Mouse (Mus musculus): ENCODE data around the gene Hes6. TPM values are rescaled to one million over a fixed set of nuclear protein-coding genes. Genes with fewer than 3 reads are reported as not detected.

The Hes6 gene
- 300 and 322 TPM in 2 replicates for polyA plus RNA-seq (2014; fragmentation: Nextera tagmentation; extraction: Ambion mirVana)

DNA sequence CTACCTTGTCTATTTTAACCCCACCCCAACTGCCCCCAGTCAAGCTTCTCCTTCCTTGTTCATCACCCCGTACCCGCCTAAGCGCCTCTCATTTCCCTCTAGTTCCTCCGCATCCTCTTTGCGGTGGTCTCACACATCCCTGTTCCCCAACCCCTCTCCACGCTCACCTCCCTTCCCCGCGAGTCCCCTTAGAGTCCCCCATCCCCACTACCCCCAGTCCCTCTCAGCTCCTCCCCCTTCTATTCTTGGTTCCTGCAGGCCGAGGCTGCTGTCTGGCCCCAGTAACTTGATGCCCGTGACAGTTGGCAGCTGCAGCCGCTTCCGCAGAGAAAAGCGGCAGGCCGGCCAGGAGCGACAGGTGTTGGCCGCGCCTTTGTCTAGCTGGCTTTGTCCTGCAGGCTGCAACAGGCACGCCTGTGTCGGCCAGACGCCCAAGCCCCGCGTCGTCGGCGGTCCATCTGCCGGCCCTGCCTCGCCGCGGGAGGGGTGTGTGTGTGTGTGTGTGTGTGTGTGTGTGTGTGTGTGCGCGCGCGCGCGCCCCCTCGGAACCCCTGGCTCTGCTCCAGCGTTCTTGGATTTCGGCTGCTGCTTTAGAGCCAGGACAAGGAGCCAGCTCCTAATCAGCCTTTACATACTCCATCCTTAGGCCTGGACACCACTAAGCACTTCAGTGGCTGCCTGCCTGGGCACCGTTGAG lies at the start of gene Hes6:
Hes6 (minus strand) TSS at position 141 of the 697 bp plus-strand sequence.
- Histone ChIP-seq H3K27me3 (ENCODE audit: control insufficient read depth, insufficient read depth, low read length) (no peaks in the 10 kb centered on the region), H3K9me3 (ENCODE audit: control insufficient read depth, low read length) (no peaks in the 10 kb centered on the region), H3K4me3 (ENCODE audit: low read depth, low read length) (peak within 1 kb of the TSS; percentile 72), H3K9ac (ENCODE audit: low read length) (peak within 1 kb of the TSS; percentile 94), H3K36me3 (ENCODE audit: control insufficient read depth, insufficient read depth, low read length) (no peaks in the 10 kb centered on the region), H3K27ac (ENCODE audit: low read depth, low read length) (peak within 1 kb of the TSS; percentile 97), H3K4me1 (ENCODE audit: control insufficient read depth, insufficient read depth, low read length) (peaks cover 41% of the 10 kb centered on the region), H3K4me2 (peak within 1 kb of the TSS; percentile 91)
- ATAC-seq (ENCODE audit: low FRiP score) = peak; percentile 74
- WGBS = under 1% methylated on average over 39 of the region's 39 CpGs
- DNase-seq (ENCODE audit: low spot score, missing footprints) = peak; percentile 98

DNA sequence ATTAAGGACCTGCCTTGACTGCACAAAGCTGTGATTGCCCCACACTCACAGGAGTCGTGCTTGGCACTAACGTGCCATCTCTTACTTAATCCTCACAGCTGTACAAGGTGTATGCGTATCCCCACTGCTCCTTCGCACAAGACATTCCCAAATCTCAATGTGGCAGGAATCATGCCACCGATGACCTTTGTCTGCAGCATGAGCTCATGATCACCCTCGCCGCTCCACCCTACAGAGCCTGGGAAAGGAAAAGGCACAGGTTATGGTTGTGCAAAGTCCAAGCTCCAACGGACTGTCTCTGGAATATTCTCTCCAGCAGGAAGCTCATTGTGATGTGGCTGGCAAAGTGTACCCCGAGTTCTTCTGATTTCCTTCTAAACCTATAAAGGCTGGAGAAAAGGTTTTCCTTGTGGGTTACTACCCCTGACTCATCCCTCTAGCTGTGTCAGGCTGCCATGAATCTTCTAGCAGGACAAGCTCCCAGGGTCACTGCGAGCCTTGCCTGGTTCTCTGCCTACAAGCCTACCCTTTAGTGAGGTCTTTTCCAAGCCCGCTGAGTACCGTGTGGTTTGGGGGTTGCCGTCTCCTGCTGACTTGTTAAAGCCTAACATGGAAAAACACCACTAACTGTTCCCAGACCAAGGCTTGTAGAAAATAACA lies 49.6 kb upstream of the Hes6 start:
- 85% methylated on average over 13 of the region's 13 CpGs for WGBS
- Histone ChIP-seq H3K9ac (ENCODE audit: low read length) (no peak overlapping the region), H3K27ac (ENCODE audit: low read depth, low read length) (no peak overlapping the region), H3K4me2 (no peak overlapping the region), H3K27me3 (ENCODE audit: control insufficient read depth, insufficient read depth, low read length) (peaks cover 4% of the 10 kb centered on the region; the same call in 1 of the 2 replicates), H3K4me3 (ENCODE audit: low read depth, low read length) (no peak overlapping the region), H3K36me3 (ENCODE audit: control insufficient read depth, insufficient read depth, low read length) (no peaks in the 10 kb centered on the region), H3K4me1 (ENCODE audit: control insufficient read depth, insufficient read depth, low read length) (peaks cover 4% of the 10 kb centered on the region), H3K9me3 (ENCODE audit: control insufficient read depth, low read length) (no peaks in the 10 kb centered on the region)
- no peak for DNase-seq (ENCODE audit: low spot score, missing footprints)
- no peak for ATAC-seq (ENCODE audit: low FRiP score)

DNA sequence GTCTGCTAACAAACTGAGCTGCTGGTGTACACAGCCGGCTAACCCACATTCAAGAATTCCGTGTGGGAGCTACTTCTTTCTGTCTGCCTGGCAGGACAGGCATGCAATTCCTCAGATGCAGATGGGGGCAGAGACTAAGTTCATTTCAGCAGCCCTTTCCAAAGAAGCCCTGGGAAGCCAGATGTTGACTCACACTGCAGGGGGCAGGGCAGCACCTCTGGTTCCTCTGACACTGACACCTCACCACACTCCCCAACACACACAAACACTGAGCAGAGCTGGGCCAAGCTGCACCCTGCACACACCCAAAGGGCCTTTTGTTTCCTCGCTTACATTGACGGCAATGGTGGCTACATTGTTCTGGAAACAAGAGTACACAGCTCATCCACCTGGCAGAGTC lies 46.7 kb upstream of the Hes6 start:
- Histone ChIP-seq H3K9me3 (ENCODE audit: control insufficient read depth, low read length) (no peaks in the 10 kb centered on the region), H3K4me1 (ENCODE audit: control insufficient read depth, insufficient read depth, low read length) (peaks cover 23% of the 10 kb centered on the region), H3K27me3 (ENCODE audit: control insufficient read depth, insufficient read depth, low read length) (peaks cover 6% of the 10 kb centered on the region), H3K36me3 (ENCODE audit: control insufficient read depth, insufficient read depth, low read length) (no peaks in the 10 kb centered on the region), H3K4me3 (ENCODE audit: low read depth, low read length) (no peak overlapping the region), H3K4me2 (no peak overlapping the region), H3K9ac (ENCODE audit: low read length) (no peak overlapping the region), H3K27ac (ENCODE audit: low read depth, low read length) (no peak overlapping the region)
- ATAC-seq (ENCODE audit: low FRiP score) (no peak), DNase-seq (ENCODE audit: low spot score, missing footprints) (no peak)
- 42% methylated on average over 4 of the region's 4 CpGs for WGBS

DNA sequence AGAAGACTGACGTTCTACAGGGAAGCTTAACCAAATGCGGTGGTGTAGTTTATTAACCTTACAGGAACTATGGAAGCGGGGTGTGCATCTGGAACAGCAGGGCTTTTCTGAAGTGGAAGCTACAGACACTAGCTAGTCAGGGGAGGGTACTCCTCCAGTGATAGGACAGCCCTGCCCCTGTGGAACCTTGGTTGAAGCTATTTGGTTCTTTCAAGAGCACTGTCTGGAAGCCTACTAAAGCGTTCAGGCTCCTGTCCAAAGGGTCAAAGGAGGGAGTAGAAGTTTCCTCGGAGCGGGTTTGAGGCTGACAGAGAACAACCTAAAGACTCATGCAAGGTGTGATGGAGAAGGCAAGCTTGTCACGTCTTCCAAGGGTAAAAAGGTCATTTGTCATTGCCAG lies 46.2 kb upstream of the Hes6 start:
- Histone ChIP-seq H3K9ac (ENCODE audit: low read length) (peak overlapping the region; percentile 50), H3K27ac (ENCODE audit: low read depth, low read length) (no peak overlapping the region), H3K4me2 (peak overlapping the region; percentile 76), H3K36me3 (ENCODE audit: control insufficient read depth, insufficient read depth, low read length) (no peaks in the 10 kb centered on the region), H3K4me3 (ENCODE audit: low read depth, low read length) (peak overlapping the region; percentile 61), H3K27me3 (ENCODE audit: control insufficient read depth, insufficient read depth, low read length) (peaks cover 6% of the 10 kb centered on the region), H3K9me3 (ENCODE audit: control insufficient read depth, low read length) (no peaks in the 10 kb centered on the region), H3K4me1 (ENCODE audit: control insufficient read depth, insufficient read depth, low read length) (peaks cover 25% of the 10 kb centered on the region)
- 50% methylated on average over 7 of the region's 7 CpGs for WGBS
- ATAC-seq (ENCODE audit: low FRiP score) = no peak
- DNase-seq (ENCODE audit: low spot score, missing footprints) = peak; percentile 88

DNA sequence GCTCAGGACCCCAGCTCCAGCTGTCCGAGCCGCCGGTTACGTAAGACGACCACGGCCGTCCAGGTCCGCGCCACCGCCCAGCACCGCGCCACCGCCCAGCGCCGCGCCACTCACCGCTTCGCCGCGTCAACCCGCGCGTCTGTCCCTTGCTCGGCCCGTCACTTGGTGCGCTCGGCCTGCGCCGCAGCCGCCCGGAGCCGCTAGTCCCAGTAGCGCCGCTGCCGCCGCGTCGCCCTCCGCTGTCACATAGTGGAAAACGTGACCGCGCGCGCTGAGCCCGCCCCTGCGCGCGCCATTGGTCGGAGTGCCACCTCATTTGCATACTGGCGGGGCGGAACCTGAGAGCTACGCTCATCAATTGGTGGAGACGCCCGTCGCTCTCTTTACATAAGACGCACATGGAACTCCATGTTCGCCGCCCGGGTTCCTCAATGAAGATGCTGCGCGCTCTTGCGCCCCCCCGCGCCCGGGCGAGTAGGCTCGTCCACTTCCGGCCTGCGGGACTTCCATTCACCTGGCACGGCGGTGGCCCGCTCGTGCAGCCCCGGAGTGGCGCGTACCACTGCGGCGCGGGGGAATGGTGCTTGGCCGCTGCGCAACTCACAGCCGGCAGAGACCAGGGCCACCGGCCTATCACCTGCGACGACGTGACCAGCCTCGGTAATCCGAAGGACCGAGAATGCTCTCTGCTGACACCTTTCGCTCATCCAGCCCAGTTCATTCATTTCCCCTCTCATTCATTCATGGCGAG lies 45.4 kb upstream of the Hes6 start, which contains the start of gene Per2:
Per2 (minus strand) TSS at position 266 of the 751 bp plus-strand sequence.
- Histone ChIP-seq H3K9ac (ENCODE audit: low read length) (peak within 1 kb of the TSS; percentile 57), H3K36me3 (ENCODE audit: control insufficient read depth, insufficient read depth, low read length) (no peaks in the 10 kb centered on the region), H3K4me2 (peak within 1 kb of the TSS; percentile 76), H3K4me3 (ENCODE audit: low read depth, low read length) (peak within 1 kb of the TSS; percentile 61), H3K9me3 (ENCODE audit: control insufficient read depth, low read length) (no peaks in the 10 kb centered on the region), H3K27ac (ENCODE audit: low read depth, low read length) (no peak within 1 kb of the TSS), H3K4me1 (ENCODE audit: control insufficient read depth, insufficient read depth, low read length) (peaks cover 26% of the 10 kb centered on the region), H3K27me3 (ENCODE audit: control insufficient read depth, insufficient read depth, low read length) (peaks cover 6% of the 10 kb centered on the region)
- under 1% methylated on average over 91 of the region's 91 CpGs for WGBS
- ATAC-seq (ENCODE audit: low FRiP score) (peak; percentile 96), DNase-seq (ENCODE audit: low spot score, missing footprints) (peak; percentile 100)

DNA sequence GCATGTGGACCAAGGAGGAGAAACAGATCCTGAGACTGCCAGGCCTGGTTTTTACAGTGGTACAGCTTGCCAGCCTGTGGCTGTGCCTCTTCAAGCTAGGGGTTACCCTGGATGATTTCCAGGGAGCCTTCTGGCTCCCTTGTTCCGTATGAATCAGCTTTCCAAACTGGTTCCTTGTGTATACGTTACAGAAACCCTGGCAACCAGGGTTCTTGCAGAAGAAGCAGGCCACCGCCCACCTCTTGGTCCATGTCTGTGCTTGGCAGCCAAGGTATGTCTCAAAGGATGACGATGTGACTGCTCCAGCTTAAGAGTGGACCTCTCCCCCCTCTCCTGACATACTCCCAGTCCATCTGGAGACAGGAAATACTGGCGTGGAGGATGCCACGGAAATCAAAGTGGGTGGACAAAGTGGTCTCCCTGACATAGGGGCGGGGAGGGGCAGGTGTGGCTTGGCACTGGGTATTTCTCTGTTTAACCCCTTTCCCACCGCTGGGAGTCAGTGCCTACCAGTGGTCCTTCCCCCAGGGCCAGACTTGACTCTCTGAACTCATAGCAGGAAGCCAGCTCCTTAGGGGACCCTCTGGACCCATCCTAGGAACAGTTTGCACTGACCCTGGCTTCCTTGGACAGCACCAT lies 44.5 kb upstream of the Hes6 start:
- Histone ChIP-seq H3K4me3 (ENCODE audit: low read depth, low read length) (peak overlapping the region; percentile 61), H3K4me1 (ENCODE audit: control insufficient read depth, insufficient read depth, low read length) (peaks cover 26% of the 10 kb centered on the region), H3K27me3 (ENCODE audit: control insufficient read depth, insufficient read depth, low read length) (peaks cover 6% of the 10 kb centered on the region), H3K9ac (ENCODE audit: low read length) (peak overlapping the region; percentile 57), H3K36me3 (ENCODE audit: control insufficient read depth, insufficient read depth, low read length) (no peaks in the 10 kb centered on the region), H3K27ac (ENCODE audit: low read depth, low read length) (no peak overlapping the region), H3K4me2 (peak overlapping the region; percentile 76), H3K9me3 (ENCODE audit: control insufficient read depth, low read length) (no peaks in the 10 kb centered on the region)
- ATAC-seq (ENCODE audit: low FRiP score) = no peak; the same call in 1 of the 2 replicates
- 32% methylated on average over 8 of the region's 8 CpGs for WGBS
- no peak for DNase-seq (ENCODE audit: low spot score, missing footprints)

DNA sequence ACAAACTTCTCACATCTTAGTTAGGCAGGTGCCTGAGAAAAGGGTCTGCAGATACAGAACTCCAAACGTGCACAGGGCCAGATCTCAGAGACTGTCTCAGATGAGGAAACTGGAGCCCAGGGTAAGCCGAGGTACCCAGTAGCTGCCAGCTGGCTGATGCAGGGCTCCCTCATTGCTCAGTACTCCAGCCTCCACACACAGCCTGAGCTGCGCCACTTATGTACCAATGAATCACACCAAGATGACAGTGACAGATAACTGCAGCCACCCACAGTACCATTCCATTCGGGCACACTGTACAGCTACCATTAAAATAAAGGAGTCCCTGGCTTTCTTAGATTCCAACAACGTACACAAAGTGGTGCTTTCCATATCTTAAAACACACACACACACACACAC lies 43.9 kb upstream of the Hes6 start:
- H3K4me2 ChIP-seq = peak overlapping the region; percentile 76; the same call in 1 of the 2 replicates

DNA sequence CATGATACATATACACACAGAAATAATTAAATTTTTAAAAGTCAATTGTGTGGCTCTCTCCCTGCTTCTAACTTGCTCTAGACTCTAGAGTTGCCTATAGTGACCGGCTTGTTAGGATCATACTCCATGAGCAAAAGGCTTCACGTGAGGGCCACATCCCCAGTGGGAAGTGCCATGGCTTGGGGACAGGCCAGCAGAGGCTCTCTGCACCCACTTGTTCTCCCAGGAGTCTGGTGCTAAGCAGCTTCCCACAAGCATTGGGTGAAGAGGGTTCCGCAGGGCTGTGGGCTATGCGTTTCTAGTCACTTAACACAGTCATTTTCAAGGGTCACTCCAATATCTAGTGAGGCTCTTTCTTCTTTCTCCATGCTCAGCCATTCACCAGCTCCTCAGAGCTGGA lies 43.3 kb upstream of the Hes6 start:
- Histone ChIP-seq H3K4me1 (ENCODE audit: control insufficient read depth, insufficient read depth, low read length) (peaks cover 26% of the 10 kb centered on the region), H3K9me3 (ENCODE audit: control insufficient read depth, low read length) (no peaks in the 10 kb centered on the region), H3K27ac (ENCODE audit: low read depth, low read length) (no peak overlapping the region), H3K27me3 (ENCODE audit: control insufficient read depth, insufficient read depth, low read length) (peaks cover 6% of the 10 kb centered on the region), H3K36me3 (ENCODE audit: control insufficient read depth, insufficient read depth, low read length) (no peaks in the 10 kb centered on the region), H3K9ac (ENCODE audit: low read length) (no peak overlapping the region), H3K4me3 (ENCODE audit: low read depth, low read length) (no peak overlapping the region), H3K4me2 (no peak overlapping the region)
- WGBS = 84% methylated on average over 4 of the region's 4 CpGs
- no peak for ATAC-seq (ENCODE audit: low FRiP score)
- DNase-seq (ENCODE audit: low spot score, missing footprints) = no peak

More for the DNA sequence above, 43.9 kb upstream of the Hes6 start:
- H3K9me3 ChIP-seq (ENCODE audit: control insufficient read depth, low read length) = no peaks in the 10 kb centered on the region
- peaks cover 26% of the 10 kb centered on the region for H3K4me1 ChIP-seq (ENCODE audit: control insufficient read depth, insufficient read depth, low read length)
- H3K27me3 ChIP-seq (ENCODE audit: control insufficient read depth, insufficient read depth, low read length) = peaks cover 6% of the 10 kb centered on the region
- WGBS = 86% methylated on average over 5 of the region's 5 CpGs
- no peak overlapping the region for H3K4me3 ChIP-seq (ENCODE audit: low read depth, low read length)
- H3K9ac ChIP-seq (ENCODE audit: low read length) = 0 out of 2 replicates have a peak overlapping the region, but pooled peaks have one; percentile 14
- H3K36me3 ChIP-seq (ENCODE audit: control insufficient read depth, insufficient read depth, low read length) = no peaks in the 10 kb centered on the region
- no peak overlapping the region for H3K27ac ChIP-seq (ENCODE audit: low read depth, low read length)
- DNase-seq (ENCODE audit: low spot score, missing footprints) = no peak
- ATAC-seq (ENCODE audit: low FRiP score) = no peak
